Mouse (Mus musculus) bone marrow macrophage, adult 2 months (primary cell): Measurements from ENCODE around the gene Cox19. TPM values are rescaled to one million over a fixed set of nuclear protein-coding genes. Genes with fewer than 3 reads are reported as not detected.
A peak's percentile ranks its signal among the peaks of the same experiment; 100 is the strongest.

Experiments used
- H3K27ac ChIP-seq: 2 replicates; pipeline ENCODE4 v1.5.1; 2012; ENCODE audit warnings: low read depth, low read length; ENCODE audit not compliant: insufficient read depth
- H3K4me1 ChIP-seq: 2 replicates; pipeline ENCODE4 v1.6.1; 2012; ENCODE audit warnings: low read length; ENCODE audit not compliant: control insufficient read depth, insufficient read depth
- H3K4me3 ChIP-seq: 2 replicates; pipeline ENCODE4 v1.5.1; 2012; ENCODE audit warnings: mild to moderate bottlenecking, low read length, moderate library complexity; ENCODE audit not compliant: insufficient read depth
- CTCF ChIP-seq: IDR thresholded peaks from 2 replicates; pipeline ENCODE4 v1.5.1; 2012; ENCODE audit warnings: low read depth, mild to moderate bottlenecking, low read length, moderate library complexity
- POLR2A ChIP-seq: IDR thresholded peaks from 2 replicates; pipeline ENCODE4 v1.6.1; 2012; ENCODE audit warnings: mild to moderate bottlenecking, low read depth, low read length, borderline replicate concordance
- polyA plus RNA-seq: library from polyadenylated mRNA; stranded (reverse); fragments of >200 nt; gene quantifications from 2 replicates; pipeline ENCODE4 v1.2.4, GENCODE M21; 2012; ENCODE audit not compliant: missing spikeins, insufficient read depth, insufficient read length

Gene Cox19
- polyA plus RNA-seq, 1 experiment: 31.4 TPM

DNA sequence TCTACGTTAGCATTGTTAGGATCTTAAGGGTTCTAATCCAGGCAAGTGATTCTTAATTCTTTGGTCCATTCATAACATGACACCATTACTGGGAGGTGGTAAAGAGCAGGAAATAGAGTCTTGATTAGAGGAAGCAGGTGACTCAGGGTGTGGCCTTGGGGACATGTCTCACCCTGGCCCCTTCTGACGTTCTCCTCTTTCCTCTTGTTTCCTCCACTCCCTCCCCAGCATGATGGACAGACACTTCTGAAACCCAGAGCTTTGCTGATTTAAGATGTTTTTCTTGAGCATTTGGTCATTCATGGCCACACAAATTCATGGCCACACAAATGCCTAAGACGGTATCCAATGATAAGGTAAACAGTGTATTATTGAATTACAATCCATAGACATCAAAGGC is 41.3 kb downstream of the Cox19 start:
- Histone ChIP-seq H3K27ac (no peak overlapping the region), H3K4me1 (peaks cover 13% of the 10 kb centered on the region), H3K4me3 (no peak overlapping the region)
- TF ChIP-seq POLR2A (no peak), CTCF (no peak)

DNA sequence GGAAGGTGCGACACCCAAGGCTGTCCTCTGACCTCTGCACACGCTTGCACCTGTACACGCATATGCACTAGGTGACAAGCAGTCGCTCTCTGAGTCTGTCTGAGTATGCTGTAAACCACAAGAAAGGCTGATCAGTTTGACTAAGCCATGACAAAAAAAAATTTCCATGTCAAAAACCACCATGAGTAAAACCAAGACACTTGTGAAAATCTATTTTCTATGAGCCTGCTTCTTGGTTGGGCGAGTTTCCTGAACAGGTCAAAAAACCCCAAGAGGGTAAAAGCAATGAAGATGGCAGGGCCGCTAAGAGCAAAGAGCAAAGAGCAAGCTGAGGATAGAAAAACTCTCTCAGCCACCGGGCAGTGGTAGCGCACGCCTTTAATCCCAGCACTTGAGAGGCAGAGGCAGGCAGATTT is 47.6 kb downstream of the Cox19 start:
- TF ChIP-seq CTCF (no peak), POLR2A (no peak)
- H3K27ac ChIP-seq: no peak overlapping the region
- H3K4me3 ChIP-seq: no peak overlapping the region
- H3K4me1 ChIP-seq: peaks cover 25% of the 10 kb centered on the region

DNA sequence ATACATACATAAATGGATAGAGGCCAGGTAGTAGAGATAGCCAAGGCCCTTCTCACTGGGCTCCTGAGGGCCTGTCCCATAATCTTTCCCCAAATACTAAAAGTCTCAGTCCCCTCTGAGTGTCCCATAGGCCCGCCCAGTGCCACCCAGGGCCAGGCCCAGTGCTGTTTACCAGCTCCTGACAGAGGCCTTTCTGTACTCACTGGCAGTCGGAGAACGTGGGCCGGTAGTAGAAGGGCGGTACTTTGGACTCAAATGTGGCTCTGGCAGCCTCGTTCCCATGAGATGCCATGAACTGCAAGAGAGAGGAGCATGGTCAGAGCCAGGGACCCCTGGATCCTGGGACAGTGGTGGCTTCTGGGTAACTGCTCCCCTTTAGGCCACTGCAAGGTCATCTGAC is 49.1 kb downstream of the Cox19 start:
- no peak overlapping the region for H3K27ac ChIP-seq
- no peak overlapping the region for H3K4me3 ChIP-seq
- H3K4me1 ChIP-seq: peaks cover 39% of the 10 kb centered on the region
- no peak for TF ChIP-seq POLR2A
- TF ChIP-seq CTCF: no peak

DNA sequence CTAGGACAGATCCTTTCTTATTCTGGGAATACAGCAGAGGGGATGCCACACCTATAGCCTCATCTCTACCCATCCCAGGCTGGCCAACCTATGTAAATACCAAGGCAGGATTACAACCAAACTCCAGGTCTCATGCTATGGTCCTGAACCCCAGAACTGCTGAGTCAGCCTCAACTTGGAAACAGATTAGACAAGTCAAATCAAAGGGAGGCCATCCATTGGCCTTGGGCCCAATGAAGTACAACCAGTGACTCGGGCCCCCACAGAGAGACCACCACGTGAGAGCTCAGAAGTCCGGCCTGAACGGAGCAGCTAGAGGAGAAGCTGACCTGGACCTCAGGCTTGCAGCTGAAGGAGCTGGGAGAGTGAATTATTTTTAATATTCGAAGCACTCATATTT is 53.5 kb downstream of the Cox19 start:
- Histone ChIP-seq H3K27ac (no peak overlapping the region), H3K4me1 (peaks cover 63% of the 10 kb centered on the region), H3K4me3 (no peak overlapping the region)
- TF ChIP-seq POLR2A (no peak), CTCF (no peak)

DNA sequence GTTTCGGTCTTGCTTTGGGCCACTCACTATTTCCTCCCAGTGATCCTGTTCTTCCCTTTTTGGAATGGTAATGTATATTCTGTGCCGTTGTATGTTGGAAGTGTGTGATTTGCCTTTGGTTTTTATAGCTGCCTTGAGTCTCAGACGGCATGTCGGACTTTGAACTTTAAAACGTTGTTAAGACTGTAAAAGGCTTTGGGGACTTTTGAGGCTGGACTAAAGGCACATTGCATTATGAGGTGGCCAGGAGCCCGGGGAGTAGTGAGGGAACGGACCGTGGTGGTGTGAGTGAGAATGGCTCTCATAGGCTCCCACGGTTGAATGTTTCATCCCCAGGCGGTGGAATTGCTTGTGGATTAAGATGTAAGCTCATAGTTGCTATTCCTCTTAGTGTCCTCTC is 54.1 kb downstream of the Cox19 start:
- TF ChIP-seq POLR2A (no peak), CTCF (no peak)
- H3K27ac ChIP-seq: no peak overlapping the region
- peaks cover 63% of the 10 kb centered on the region for H3K4me1 ChIP-seq
- H3K4me3 ChIP-seq: no peak overlapping the region

DNA sequence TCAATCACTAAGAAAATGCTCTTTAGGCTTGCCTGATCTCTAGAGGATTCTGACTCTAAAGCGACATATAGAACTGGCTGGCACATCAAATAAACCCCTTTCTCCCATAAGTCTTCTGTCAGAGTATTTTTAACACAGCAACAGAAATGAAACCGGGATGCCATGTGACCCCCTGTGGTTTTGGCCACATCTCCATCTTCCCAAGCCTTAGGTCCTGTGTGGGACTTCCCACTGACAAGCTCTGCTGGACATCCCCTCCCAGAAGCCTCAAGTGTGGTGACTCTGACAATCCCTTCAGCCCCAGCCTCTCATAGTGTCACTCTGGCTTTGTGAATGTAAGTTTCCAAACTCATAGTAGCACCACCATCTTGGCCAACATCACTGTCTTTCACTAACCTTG is 57.1 kb downstream of the Cox19 start:
- Histone ChIP-seq H3K27ac (peak overlapping the region; percentile 87), H3K4me3 (no peak overlapping the region)
- TF ChIP-seq CTCF (no peak), POLR2A (no peak)

DNA sequence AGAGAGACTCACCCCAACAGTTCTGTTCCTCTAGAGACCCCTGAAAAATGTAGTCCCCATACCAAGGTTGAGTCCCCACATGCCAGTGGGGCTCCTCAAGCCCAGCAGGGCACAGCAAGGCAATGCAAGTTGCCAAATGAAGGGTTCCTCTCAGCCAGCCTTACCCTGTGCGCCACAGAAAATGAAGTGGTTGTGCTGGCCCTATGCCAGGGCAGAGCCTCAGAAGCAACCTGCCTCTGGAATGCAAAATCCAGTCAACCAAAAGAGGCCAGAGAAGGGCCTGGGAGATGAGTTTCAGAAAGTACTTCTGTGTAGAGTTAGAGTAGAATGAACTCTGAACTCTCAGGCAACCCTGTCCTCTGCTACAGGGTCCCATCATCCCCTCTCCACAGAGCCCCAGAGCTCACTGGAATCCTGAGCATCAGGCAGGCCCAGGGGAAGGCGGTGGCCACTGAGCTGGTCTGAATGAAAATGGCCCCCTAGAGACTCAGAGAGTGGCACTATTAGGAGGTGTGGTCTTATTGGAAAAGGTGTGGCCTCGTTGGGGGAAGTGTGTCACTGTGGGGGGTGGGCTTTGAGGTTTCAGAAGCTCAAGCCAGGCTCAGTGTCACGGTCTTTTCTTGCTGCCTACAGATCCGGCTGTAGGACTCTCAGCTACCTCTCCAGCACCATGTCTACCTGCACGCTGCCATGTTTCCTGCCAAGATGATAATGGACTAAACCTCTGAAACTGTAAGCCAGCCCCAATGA is 59.2 kb downstream of the Cox19 start:
- Histone ChIP-seq H3K27ac (no peak overlapping the region), H3K4me1 (peaks cover 49% of the 10 kb centered on the region), H3K4me3 (no peak overlapping the region)
- TF ChIP-seq POLR2A (no peak), CTCF (no peak)

More for the DNA sequence above, 57.1 kb downstream of the Cox19 start:
- peaks cover 52% of the 10 kb centered on the region for H3K4me1 ChIP-seq

DNA sequence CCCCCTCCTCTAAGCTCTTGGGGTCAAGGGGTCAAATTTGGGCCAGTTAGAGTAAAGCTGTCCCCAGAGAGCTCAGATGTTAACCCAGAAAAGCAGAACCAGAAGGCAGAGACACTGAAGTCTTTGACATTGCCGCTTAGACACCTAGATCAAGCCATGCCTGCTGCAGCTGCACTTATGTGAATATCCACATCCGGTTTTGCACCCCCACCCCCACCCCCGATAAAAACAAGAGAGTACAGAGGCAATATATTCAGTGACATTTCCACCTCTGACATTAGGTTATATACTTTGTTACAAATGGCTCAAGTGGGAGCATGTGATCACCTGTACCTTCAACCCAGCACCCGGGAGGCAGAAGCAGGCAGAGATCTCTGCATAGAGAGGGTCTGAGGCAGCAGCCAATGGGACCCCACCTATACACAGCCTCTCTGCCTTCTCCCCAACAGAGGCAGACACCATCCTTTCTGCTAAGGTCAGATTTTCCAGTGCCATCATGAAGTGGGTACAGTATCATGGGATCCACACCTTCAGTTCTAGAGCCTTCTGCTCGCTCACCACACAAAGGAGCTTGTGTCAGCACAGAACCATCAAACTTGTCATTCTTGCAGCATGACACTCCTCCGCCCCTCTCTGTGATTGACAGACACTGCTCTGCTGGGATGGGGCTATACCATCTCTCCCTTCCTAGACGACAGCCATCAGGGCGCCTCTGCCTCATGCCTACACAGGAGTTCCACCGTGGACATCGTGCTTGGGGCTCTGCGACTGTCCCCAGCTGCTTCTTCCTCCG is 60.6 kb downstream of the Cox19 start:
- H3K27ac ChIP-seq: no peak overlapping the region
- TF ChIP-seq POLR2A (no peak), CTCF (no peak)
- H3K4me1 ChIP-seq: peaks cover 63% of the 10 kb centered on the region
- H3K4me3 ChIP-seq: no peak overlapping the region

DNA sequence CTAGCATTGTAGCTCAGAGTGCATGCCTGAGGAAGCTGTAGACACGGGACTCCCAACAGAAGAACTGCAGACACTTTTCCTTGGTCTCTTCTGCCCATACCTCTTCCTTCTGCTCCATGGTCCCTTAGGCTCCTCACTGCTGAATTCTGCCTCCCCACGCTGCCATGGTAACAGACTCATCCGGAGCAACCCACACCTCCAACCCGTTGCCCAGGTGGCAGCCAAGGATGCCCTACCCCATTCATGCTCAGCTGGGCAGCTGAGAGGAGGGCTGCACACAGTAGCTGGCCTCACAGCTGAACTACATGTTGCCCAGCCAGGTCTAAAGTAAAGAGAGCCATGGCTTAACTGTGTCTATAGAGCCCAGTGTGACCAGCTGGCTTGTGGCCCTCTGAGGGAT is 62.6 kb downstream of the Cox19 start:
- peak overlapping the region; percentile 97 for H3K27ac ChIP-seq
- H3K4me3 ChIP-seq: no peak overlapping the region
- H3K4me1 ChIP-seq: peaks cover 62% of the 10 kb centered on the region
- TF ChIP-seq CTCF (no peak), POLR2A (no peak)

DNA sequence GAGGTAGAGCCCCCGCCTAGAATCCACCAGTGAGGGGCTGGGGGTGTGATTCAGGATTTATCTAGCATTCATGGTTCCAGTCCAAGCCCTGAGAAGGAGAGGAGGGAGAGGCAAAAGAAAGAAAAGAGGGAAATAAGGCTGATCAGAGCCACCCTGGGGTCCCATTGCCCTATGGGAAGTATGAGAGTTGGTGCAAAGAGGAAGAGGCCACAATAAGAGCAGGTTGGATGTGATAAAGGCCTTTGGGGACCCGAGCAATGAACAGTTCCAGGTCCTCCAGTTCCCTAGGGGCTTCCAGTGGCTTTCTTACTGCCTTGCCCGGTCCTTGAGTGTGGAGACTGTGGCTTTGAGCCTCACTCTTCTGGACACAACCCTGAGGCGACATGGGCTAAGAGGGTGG is 63.4 kb downstream of the Cox19 start:
- Histone ChIP-seq H3K4me3 (no peak overlapping the region), H3K27ac (peak overlapping the region; percentile 97), H3K4me1 (peaks cover 55% of the 10 kb centered on the region)
- TF ChIP-seq CTCF: no peak
- TF ChIP-seq POLR2A: no peak
